Mouse (Mus musculus) bone marrow macrophage, adult 2 months (primary cell): Measurements from ENCODE around the gene Gm28036.

Experiments used
- CTCF ChIP-seq: IDR thresholded peaks from 2 replicates; pipeline ENCODE4 v1.5.1; 2012; ENCODE audit warnings: low read depth, mild to moderate bottlenecking, low read length, moderate library complexity
- POLR2A ChIP-seq: IDR thresholded peaks from 2 replicates; pipeline ENCODE4 v1.6.1; 2012; ENCODE audit warnings: mild to moderate bottlenecking, low read depth, low read length, borderline replicate concordance

- TF ChIP-seq CTCF (no peak), POLR2A (no peak)
Measured at GRCm38 (mm10) chr2:156079674-156080073, 47.2 kb downstream of the Gm28036 start.
